Mouse (Mus musculus): ENCODE measurements around the gene Ccpg1. TPM values are rescaled to one million over a fixed set of nuclear protein-coding genes. Genes with fewer than 3 reads are reported as not detected.
A peak's percentile ranks its signal among the peaks of the same experiment; 100 is the strongest.

Ccpg1 gene
- total and polyA plus RNA-seq, 2 experiments from 2014 or later: 19.3 to 39.9 TPM

DNA sequence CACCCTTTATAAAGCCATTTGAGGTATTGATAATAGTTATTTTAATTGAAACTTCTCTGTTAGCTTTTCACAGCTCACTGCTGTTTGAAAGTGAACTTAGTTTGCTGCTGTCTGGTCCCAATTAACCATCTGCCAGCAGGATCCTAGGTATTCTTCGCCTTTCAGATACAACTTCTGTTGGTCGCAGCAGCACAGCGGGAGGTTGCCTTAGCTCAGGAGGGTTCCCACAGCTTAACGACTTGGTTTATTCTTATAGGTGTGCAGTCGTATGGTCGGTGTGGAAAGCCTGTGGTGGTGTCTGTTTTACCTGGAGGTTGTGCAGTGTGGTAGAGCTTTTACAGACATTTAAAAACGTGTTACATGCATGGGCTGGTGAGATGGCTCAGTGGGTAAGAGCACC, 11.6 kb downstream of the Ccpg1 start:
- H3K4me1 ChIP-seq (ENCODE audit: insufficient read depth, low read length): no peaks in the 10 kb centered on the region
- no peak overlapping the region for H3K4me2 ChIP-seq (ENCODE audit: low read depth, low read length, poor library complexity, severe bottlenecking)
- no peak overlapping the region for H3K27ac ChIP-seq (ENCODE audit: low read depth, low read length)
- no peak overlapping the region for H3K4me3 ChIP-seq (ENCODE audit: low read depth, low read length)
- TF ChIP-seq CTCF (IDR thresholded peaks at IDR 0.05): no peak
- DNase-seq (ENCODE audit: low spot score) (no peak), ATAC-seq (ENCODE audit: low FRiP score) (no peak)
- WGBS: 60% methylated on average over 7 of the region's 7 CpGs
- H3K36me3 ChIP-seq (ENCODE audit: insufficient read depth, low read length): peaks cover 7% of the 10 kb centered on the region; the same call in 1 of the 2 replicates
- no peak overlapping the region for H3K9ac ChIP-seq (replicated peaks; ENCODE audit: low read length, poor library complexity, severe bottlenecking)
- no peaks in the 10 kb centered on the region for H3K27me3 ChIP-seq (ENCODE audit: insufficient read depth, low read length)
- no peaks in the 10 kb centered on the region for H3K9me3 ChIP-seq (ENCODE audit: low read length)

DNA sequence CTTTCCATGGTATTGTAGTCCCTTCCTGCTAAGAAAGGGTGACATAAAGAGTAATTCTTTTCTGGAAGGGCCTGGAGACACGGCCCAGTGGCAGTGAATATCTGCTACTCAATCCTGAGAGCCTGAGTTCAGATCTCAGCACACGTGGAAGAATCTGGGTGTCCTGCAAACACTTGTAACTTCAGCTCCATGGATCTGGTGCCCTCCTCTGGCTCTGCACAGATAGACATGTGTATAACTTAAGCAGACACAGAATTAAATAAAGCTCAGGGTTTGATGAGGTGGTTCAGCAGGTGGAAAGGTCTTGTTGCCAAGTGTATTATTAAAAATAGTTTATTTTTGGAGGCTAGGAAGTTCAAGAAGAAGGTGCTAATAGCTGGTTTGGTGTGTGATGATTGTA, 15.3 kb downstream of the Ccpg1 start:
- no peak overlapping the region for H3K9ac ChIP-seq (replicated peaks; ENCODE audit: low read length, poor library complexity, severe bottlenecking)
- no peaks in the 10 kb centered on the region for H3K27me3 ChIP-seq (ENCODE audit: insufficient read depth, low read length)
- H3K4me1 ChIP-seq (ENCODE audit: insufficient read depth, low read length): no peaks in the 10 kb centered on the region
- no peak for ATAC-seq (ENCODE audit: low FRiP score)
- WGBS: 71% methylated on average over 2 of the region's 2 CpGs
- no peak for DNase-seq (ENCODE audit: low spot score)
- no peaks in the 10 kb centered on the region for H3K9me3 ChIP-seq (ENCODE audit: low read length)
- no peak overlapping the region for H3K27ac ChIP-seq (ENCODE audit: low read depth, low read length)
- no peak overlapping the region for H3K4me2 ChIP-seq (ENCODE audit: low read depth, low read length, poor library complexity, severe bottlenecking)
- peak; percentile 39 for TF ChIP-seq CTCF (IDR thresholded peaks at IDR 0.05)
- H3K36me3 ChIP-seq (ENCODE audit: insufficient read depth, low read length): peaks cover 31% of the 10 kb centered on the region
- no peak overlapping the region for H3K4me3 ChIP-seq (ENCODE audit: low read depth, low read length)

DNA sequence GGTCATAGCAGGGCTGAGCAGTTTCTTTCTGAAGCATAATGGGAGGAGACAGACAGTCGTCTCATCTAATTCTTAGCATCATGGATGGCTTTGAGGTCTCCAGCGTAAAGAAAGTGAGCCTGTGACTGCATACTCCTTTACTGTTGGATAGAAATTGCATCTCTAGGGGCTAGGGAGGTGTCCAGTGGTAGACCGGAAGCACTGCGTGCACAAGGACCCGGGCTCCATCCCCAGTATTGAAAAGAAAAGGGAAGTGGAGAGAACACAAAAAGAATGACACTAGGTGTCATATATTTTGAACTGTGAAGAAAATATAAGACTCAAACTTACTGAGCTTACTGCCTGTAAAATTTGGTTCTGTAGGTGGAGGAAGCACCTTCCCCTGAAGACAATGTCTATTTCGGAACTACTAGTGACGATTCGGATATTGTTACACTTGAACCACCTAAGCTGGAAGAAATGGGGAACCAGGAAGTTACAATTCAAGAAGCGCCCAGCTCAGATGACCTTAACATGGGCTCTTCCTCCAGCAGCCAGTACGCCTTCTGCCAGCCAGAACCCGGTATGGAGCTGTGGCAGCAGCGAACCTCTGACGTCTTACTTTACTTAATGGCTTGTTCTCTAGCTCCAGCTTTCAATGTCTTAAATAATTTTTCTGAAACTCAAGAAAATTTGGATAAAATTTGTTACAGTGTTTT, 16.2 kb downstream of the Ccpg1 start:
- 86% methylated on average over 13 of the region's 13 CpGs for WGBS
- DNase-seq (ENCODE audit: low spot score) (no peak), ATAC-seq (ENCODE audit: low FRiP score) (no peak)
- no peak overlapping the region for H3K9ac ChIP-seq (replicated peaks; ENCODE audit: low read length, poor library complexity, severe bottlenecking)
- no peaks in the 10 kb centered on the region for H3K27me3 ChIP-seq (ENCODE audit: insufficient read depth, low read length)
- no peak overlapping the region for H3K4me3 ChIP-seq (ENCODE audit: low read depth, low read length)
- H3K9me3 ChIP-seq (ENCODE audit: low read length): no peaks in the 10 kb centered on the region
- no peaks in the 10 kb centered on the region for H3K4me1 ChIP-seq (ENCODE audit: insufficient read depth, low read length)
- H3K4me2 ChIP-seq (ENCODE audit: low read depth, low read length, poor library complexity, severe bottlenecking): no peak overlapping the region
- peaks cover 36% of the 10 kb centered on the region for H3K36me3 ChIP-seq (ENCODE audit: insufficient read depth, low read length)
- no peak for TF ChIP-seq CTCF (IDR thresholded peaks at IDR 0.05)
- no peak overlapping the region for H3K27ac ChIP-seq (ENCODE audit: low read depth, low read length)

DNA sequence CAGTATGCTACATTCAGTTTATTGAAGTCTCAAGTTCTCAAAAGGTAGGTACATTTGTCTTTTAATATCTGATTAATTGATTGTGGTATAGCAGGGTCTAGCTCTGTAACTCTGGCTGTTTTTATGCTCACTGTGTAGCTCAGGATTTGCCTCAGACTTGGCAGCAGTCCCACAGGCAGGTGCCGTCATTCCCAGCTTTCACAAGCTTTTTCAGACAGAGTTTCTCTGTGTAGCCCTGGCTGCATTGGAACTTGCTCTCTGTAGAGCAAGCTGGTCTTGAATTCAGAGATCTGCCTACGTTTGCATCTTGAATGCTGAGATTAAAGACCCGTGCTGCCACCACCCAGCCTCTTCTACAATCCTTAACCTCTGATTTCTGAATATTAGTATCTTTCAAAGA, 16.9 kb downstream of the Ccpg1 start:
- H3K27me3 ChIP-seq (ENCODE audit: insufficient read depth, low read length): no peaks in the 10 kb centered on the region
- DNase-seq (ENCODE audit: low spot score) (no peak), ATAC-seq (ENCODE audit: low FRiP score) (no peak)
- H3K36me3 ChIP-seq (ENCODE audit: insufficient read depth, low read length): peaks cover 42% of the 10 kb centered on the region
- H3K9ac ChIP-seq (replicated peaks; ENCODE audit: low read length, poor library complexity, severe bottlenecking): no peak overlapping the region
- no peak overlapping the region for H3K4me3 ChIP-seq (ENCODE audit: low read depth, low read length)
- no peaks in the 10 kb centered on the region for H3K4me1 ChIP-seq (ENCODE audit: insufficient read depth, low read length)
- no peak overlapping the region for H3K27ac ChIP-seq (ENCODE audit: low read depth, low read length)
- WGBS: 64% methylated on average over 3 of the region's 3 CpGs
- no peaks in the 10 kb centered on the region for H3K9me3 ChIP-seq (ENCODE audit: low read length)
- no peak for TF ChIP-seq CTCF (IDR thresholded peaks at IDR 0.05)
- no peak overlapping the region for H3K4me2 ChIP-seq (ENCODE audit: low read depth, low read length, poor library complexity, severe bottlenecking)

DNA sequence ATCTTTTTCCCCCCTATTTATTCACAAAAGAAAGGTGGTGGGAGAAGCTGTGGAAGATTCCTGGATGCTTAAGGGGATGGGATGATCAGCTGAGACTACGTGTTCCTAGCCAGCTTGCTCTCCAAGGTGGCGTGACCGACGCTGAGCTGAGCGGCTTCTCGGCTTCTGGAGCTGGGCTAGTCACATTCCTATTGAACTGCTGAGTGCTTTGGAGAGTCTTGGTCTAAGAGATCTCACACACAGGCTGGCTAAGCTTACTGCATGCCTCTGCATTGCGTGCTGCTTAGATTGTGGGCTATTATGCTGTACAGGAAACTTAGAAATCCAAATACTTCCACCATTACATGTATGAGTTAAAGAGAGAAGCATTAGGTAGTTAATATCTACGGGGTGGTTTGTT, 18.8 kb downstream of the Ccpg1 start:
- Histone ChIP-seq H3K4me3 (ENCODE audit: low read depth, low read length) (no peak overlapping the region), H3K9me3 (ENCODE audit: low read length) (no peaks in the 10 kb centered on the region), H3K9ac (replicated peaks; ENCODE audit: low read length, poor library complexity, severe bottlenecking) (no peak overlapping the region), H3K4me1 (ENCODE audit: insufficient read depth, low read length) (no peaks in the 10 kb centered on the region), H3K27me3 (ENCODE audit: insufficient read depth, low read length) (no peaks in the 10 kb centered on the region), H3K36me3 (ENCODE audit: insufficient read depth, low read length) (peaks cover 42% of the 10 kb centered on the region), H3K27ac (ENCODE audit: low read depth, low read length) (no peak overlapping the region), H3K4me2 (ENCODE audit: low read depth, low read length, poor library complexity, severe bottlenecking) (no peak overlapping the region)
- DNase-seq (ENCODE audit: low spot score): no peak
- no peak for TF ChIP-seq CTCF (IDR thresholded peaks at IDR 0.05)
- ATAC-seq (ENCODE audit: low FRiP score): no peak
- 91% methylated on average over 8 of the region's 8 CpGs for WGBS

DNA sequence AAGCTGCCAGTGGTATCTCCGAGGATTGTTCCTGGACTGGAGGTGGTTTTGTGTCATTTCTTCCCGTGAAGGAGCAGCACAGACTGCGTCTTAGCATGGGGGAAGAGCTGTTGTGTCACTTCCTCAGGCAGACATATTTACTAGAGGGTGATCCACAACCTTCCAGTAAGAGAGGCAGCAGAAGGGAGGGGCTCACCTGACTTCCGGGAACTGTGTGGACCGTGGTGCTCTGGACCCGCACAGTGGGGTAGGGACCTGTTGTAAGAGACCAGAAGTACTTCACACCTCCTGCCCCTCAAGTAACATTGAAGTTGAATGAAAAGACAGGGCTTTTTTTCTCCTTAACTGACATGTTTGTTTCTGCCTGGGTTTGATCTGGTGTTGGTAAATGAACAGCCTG, 19.9 kb downstream of the Ccpg1 start:
- Histone ChIP-seq H3K4me1 (ENCODE audit: insufficient read depth, low read length) (no peaks in the 10 kb centered on the region), H3K36me3 (ENCODE audit: insufficient read depth, low read length) (peaks cover 48% of the 10 kb centered on the region), H3K27ac (ENCODE audit: low read depth, low read length) (no peak overlapping the region), H3K9ac (replicated peaks; ENCODE audit: low read length, poor library complexity, severe bottlenecking) (no peak overlapping the region), H3K4me3 (ENCODE audit: low read depth, low read length) (no peak overlapping the region), H3K9me3 (ENCODE audit: low read length) (no peaks in the 10 kb centered on the region), H3K27me3 (ENCODE audit: insufficient read depth, low read length) (no peaks in the 10 kb centered on the region), H3K4me2 (ENCODE audit: low read depth, low read length, poor library complexity, severe bottlenecking) (no peak overlapping the region)
- no peak for TF ChIP-seq CTCF (IDR thresholded peaks at IDR 0.05)
- ATAC-seq (ENCODE audit: low FRiP score) (no peak), DNase-seq (ENCODE audit: low spot score) (no peak)
- WGBS: 90% methylated on average over 6 of the region's 6 CpGs
